Mouse (Mus musculus) forebrain, embryonic 13.5 days (tissue): ENCODE measurements around the gene Pgrmc2. TPM values are rescaled to one million over a fixed set of nuclear protein-coding genes. Genes with fewer than 3 reads are reported as not detected.

Source experiments
- ATAC-seq: fragments of 200-750 bp; cut with Nextera tagmentation; 2 replicates; pipeline ENCODE4 v1.8.0; 2017
- H3K27ac ChIP-seq: fragments of 300-500 bp; sonication (generic); 2 replicates; pipeline ENCODE4 v1.5.1; 2015; ENCODE audit warnings: inconsistent platforms, mild to moderate bottlenecking, moderate library complexity
- H3K27me3 ChIP-seq: fragments of 300-500 bp; sonication (generic); 2 replicates; pipeline ENCODE4 v1.6.1; 2015; ENCODE audit warnings: mild to moderate bottlenecking, inconsistent platforms
- H3K36me3 ChIP-seq: fragments of 300-500 bp; sonication (generic); 2 replicates; pipeline ENCODE4 v1.6.1; 2015; ENCODE audit warnings: mild to moderate bottlenecking, inconsistent platforms; ENCODE audit not compliant: poor library complexity, severe bottlenecking
- H3K4me1 ChIP-seq: fragments of 300-500 bp; sonication (generic); 2 replicates; pipeline ENCODE4 v1.6.1; 2015; ENCODE audit warnings: inconsistent platforms
- H3K4me2 ChIP-seq: fragments of 300-500 bp; sonication (generic); 2 replicates; pipeline ENCODE4 v1.6.1; 2015; ENCODE audit warnings: inconsistent platforms, mild to moderate bottlenecking, moderate library complexity
- H3K4me3 ChIP-seq: fragments of 300-500 bp; sonication (generic); 2 replicates; pipeline ENCODE4 v1.5.1; 2015; ENCODE audit warnings: mild to moderate bottlenecking, inconsistent platforms
- H3K9ac ChIP-seq: fragments of 300-500 bp; sonication (generic); 2 replicates; pipeline ENCODE4 v1.6.1; 2015; ENCODE audit warnings: mild to moderate bottlenecking, inconsistent platforms
- H3K9me3 ChIP-seq: fragments of 300-500 bp; sonication (generic); replicated peaks from 2 replicates; pipeline ENCODE4 v1.6.1; 2016; ENCODE audit warnings: inconsistent platforms
- WGBS: fragments of 180-500 bp; shearing (Covaris S2); methylation state at CpG from one replicate; pipeline ENCODE4 v1.1.7; 2015; 5-methylcytosine and 5-hydroxymethylcytosine counted together
- polyA plus RNA-seq: library from polyadenylated mRNA; unstranded; fragments of >200 nt; fragmentation: Nextera tagmentation; extraction: Ambion mirVana; gene quantifications from 2 replicates; pipeline ENCODE4 v1.2.1, GENCODE M21; 2015

Gene Pgrmc2
- polyA plus RNA-seq, 1 experiment from 2014 or later = 26.0 TPM

GRCm38 (mm10) chr3:41092311-41092710 lies 9.5 kb upstream of the Pgrmc2 start:
- WGBS = 83% methylated on average over 4 of the region's 4 CpGs
- Histone ChIP-seq H3K4me3 (no peak overlapping the region), H3K4me1 (no peaks in the 10 kb centered on the region), H3K9ac (no peak overlapping the region), H3K27ac (no peak overlapping the region), H3K36me3 (no peaks in the 10 kb centered on the region), H3K4me2 (no peak overlapping the region), H3K27me3 (no peaks in the 10 kb centered on the region), H3K9me3 (no peaks in the 10 kb centered on the region)
- ATAC-seq = no peak

DNA sequence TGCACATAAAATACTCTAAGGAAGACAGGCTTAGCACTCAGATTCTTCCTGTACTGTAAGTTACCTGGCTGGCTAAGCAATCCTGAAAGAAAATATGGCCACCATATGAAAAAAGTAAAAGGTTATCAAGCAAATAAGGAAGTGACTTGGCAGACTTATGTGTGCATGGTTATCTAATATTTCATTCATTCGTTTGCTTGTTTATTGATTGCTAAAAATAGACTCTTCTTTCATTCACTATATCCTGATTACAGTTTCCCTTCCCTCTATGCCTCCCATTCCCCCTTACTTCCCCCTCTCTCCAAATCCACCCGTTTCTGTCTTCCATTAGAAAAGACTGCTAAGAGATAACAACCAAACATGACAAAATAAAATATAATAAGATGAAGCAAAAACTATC lies 8.0 kb upstream of the Pgrmc2 start:
- no peak for ATAC-seq
- WGBS = 79% methylated on average over 2 of the region's 2 CpGs
- H3K4me1 ChIP-seq = no peaks in the 10 kb centered on the region

GRCm38 (mm10) chr3:41087071-41087470 lies 4.2 kb upstream of the Pgrmc2 start:
- Histone ChIP-seq H3K4me1 (no peaks in the 10 kb centered on the region), H3K4me2 (no peak overlapping the region), H3K36me3 (no peaks in the 10 kb centered on the region), H3K27me3 (no peaks in the 10 kb centered on the region), H3K27ac (no peak overlapping the region), H3K9me3 (no peaks in the 10 kb centered on the region), H3K9ac (no peak overlapping the region), H3K4me3 (no peak overlapping the region)
- ATAC-seq = no peak

More for the DNA sequence above, 8.0 kb upstream of the Pgrmc2 start:
- no peak overlapping the region for H3K4me3 ChIP-seq
- H3K9ac ChIP-seq = no peak overlapping the region
- H3K27ac ChIP-seq = no peak overlapping the region
- H3K27me3 ChIP-seq = no peaks in the 10 kb centered on the region
- H3K36me3 ChIP-seq = no peaks in the 10 kb centered on the region
- H3K4me2 ChIP-seq = no peak overlapping the region
- H3K9me3 ChIP-seq = no peaks in the 10 kb centered on the region

- Histone ChIP-seq H3K4me1 (peaks cover 17% of the 10 kb centered on the region), H3K9ac (no peak overlapping the region), H3K27me3 (no peaks in the 10 kb centered on the region), H3K36me3 (no peaks in the 10 kb centered on the region), H3K9me3 (no peaks in the 10 kb centered on the region), H3K4me2 (peak overlapping the region; percentile 78; the same call in 1 of the 2 replicates), H3K27ac (no peak overlapping the region), H3K4me3 (no peak overlapping the region)
- ATAC-seq = no peak
- WGBS = 91% methylated on average over 5 of the region's 5 CpGs
These were observed 1.6 kb upstream of the Pgrmc2 start for GRCm38 (mm10) chr3:41084421-41084820.

DNA sequence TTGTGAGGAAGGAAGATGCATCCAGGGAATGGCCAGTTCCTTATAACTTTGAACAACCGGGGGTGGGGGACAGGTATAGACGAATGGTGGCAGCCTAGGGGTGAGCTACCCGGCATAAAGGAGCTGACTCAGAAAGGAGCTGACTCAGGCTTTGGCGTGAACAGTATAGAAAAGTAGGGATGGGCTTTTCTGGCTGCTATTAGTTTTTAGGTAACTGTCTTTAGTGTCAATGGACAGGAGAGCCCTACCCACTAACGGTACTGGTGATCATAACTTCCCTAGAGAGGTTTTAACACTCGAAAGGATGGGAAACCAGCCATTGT lies 905 bp upstream of the Pgrmc2 start:
- H3K4me2 ChIP-seq = peak overlapping the region; percentile 78
- H3K4me1 ChIP-seq = peaks cover 17% of the 10 kb centered on the region
- H3K9ac ChIP-seq = peak overlapping the region; percentile 78
- no peaks in the 10 kb centered on the region for H3K9me3 ChIP-seq
- no peaks in the 10 kb centered on the region for H3K36me3 ChIP-seq
- peak overlapping the region; percentile 90 for H3K27ac ChIP-seq
- 1% methylated on average over 6 of the region's 6 CpGs for WGBS
- ATAC-seq = peak; percentile 34
- no peaks in the 10 kb centered on the region for H3K27me3 ChIP-seq
- H3K4me3 ChIP-seq = peak overlapping the region; percentile 92

DNA sequence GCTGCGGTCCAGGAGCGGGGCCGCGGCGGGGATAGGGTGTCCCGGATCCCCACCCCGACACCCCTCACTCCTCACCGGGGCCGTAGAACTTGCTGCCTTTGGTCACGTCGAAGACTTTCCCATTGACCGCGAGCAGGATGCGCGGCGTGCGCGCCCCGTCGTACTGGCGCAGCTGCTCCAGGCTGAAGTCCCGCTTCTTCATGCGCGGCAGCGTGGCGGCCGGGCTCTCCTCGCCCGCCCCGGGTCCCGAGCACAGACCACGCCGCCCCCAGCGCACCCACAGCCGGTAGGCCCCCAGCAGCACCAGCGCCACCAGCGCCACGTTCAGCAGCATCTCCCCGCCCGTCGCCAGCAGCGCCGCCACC lies 344 bp downstream of the Pgrmc2 start:
- H3K9ac ChIP-seq = peak overlapping the region; percentile 90
- H3K27ac ChIP-seq = peak overlapping the region; percentile 86
- under 1% methylated on average over 40 of the region's 43 CpGs for WGBS
- H3K4me3 ChIP-seq = peak overlapping the region; percentile 92
- no peaks in the 10 kb centered on the region for H3K27me3 ChIP-seq
- H3K9me3 ChIP-seq = no peaks in the 10 kb centered on the region
- H3K36me3 ChIP-seq = no peaks in the 10 kb centered on the region
- H3K4me2 ChIP-seq = peak overlapping the region; percentile 85
- ATAC-seq = peak; percentile 68
- peaks cover 17% of the 10 kb centered on the region for H3K4me1 ChIP-seq

DNA sequence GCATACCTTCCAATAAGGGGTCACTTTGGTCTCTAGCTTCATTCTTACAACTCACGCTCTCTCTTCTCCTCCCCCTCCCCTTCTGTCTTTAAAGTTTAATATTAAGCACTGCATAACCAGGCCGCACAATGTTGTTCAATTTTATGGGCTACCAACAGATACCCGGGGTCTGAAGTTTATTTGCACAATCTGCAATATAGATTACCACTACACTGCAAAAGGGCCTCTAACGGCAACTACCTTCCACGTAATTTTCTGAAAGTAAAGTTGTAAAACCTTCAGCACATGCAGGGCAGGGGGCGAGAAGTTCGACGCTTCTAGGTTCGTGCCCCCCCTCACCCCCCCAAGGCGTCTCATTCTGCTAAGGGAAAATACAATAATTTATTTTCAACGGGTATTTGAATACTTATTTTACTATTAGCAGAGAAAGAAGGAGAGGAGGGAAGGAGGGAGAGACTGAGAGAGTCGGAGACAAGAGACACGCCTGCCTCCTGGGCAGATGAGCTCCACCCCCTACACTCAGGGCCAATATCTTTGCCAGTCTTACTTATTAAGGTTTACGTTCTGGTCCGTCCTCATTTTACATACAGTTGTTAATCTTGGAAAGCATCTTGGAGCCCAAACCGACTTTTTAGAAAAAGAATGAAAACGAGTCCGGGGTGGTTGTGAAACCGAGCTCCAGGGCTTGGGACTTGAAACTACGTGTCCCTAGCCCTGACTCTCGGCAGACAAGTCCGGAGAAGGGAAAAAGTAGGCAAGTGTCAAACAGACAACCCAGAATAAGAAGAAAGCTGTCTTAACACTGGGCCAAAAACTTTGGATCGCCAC lies 1.2 kb downstream of the Pgrmc2 start:
- H3K9ac ChIP-seq = peak overlapping the region; percentile 90
- no peaks in the 10 kb centered on the region for H3K36me3 ChIP-seq
- peak overlapping the region; percentile 85 for H3K4me2 ChIP-seq
- H3K9me3 ChIP-seq = no peaks in the 10 kb centered on the region
- peak overlapping the region; percentile 92 for H3K4me3 ChIP-seq
- 4% methylated on average over 23 of the region's 23 CpGs for WGBS
- H3K27me3 ChIP-seq = no peaks in the 10 kb centered on the region
- ATAC-seq = no peak
- H3K27ac ChIP-seq = peak overlapping the region; percentile 86; the same call in 1 of the 2 replicates
- peaks cover 17% of the 10 kb centered on the region for H3K4me1 ChIP-seq

GRCm38 (mm10) chr3:41080724-41081123 lies 2.1 kb downstream of the Pgrmc2 start:
- Histone ChIP-seq H3K27me3 (no peaks in the 10 kb centered on the region), H3K4me2 (peak overlapping the region; percentile 85), H3K9me3 (no peaks in the 10 kb centered on the region), H3K9ac (0 out of 2 replicates have a peak overlapping the region, but pooled peaks have one; percentile 90), H3K4me1 (peaks cover 17% of the 10 kb centered on the region), H3K36me3 (no peaks in the 10 kb centered on the region), H3K27ac (no peak overlapping the region), H3K4me3 (peak overlapping the region; percentile 92)
- no peak for ATAC-seq
- WGBS = 40% methylated on average over 3 of the region's 3 CpGs

- Histone ChIP-seq H3K4me3 (no peak overlapping the region), H3K4me1 (peaks cover 17% of the 10 kb centered on the region), H3K9ac (no peak overlapping the region), H3K36me3 (no peaks in the 10 kb centered on the region), H3K27me3 (no peaks in the 10 kb centered on the region), H3K27ac (no peak overlapping the region), H3K4me2 (no peak overlapping the region), H3K9me3 (no peaks in the 10 kb centered on the region)
- ATAC-seq = no peak
- 96% methylated on average over 2 of the region's 2 CpGs for WGBS
These were observed 4.2 kb downstream of the Pgrmc2 start for GRCm38 (mm10) chr3:41078673-41079072.

DNA sequence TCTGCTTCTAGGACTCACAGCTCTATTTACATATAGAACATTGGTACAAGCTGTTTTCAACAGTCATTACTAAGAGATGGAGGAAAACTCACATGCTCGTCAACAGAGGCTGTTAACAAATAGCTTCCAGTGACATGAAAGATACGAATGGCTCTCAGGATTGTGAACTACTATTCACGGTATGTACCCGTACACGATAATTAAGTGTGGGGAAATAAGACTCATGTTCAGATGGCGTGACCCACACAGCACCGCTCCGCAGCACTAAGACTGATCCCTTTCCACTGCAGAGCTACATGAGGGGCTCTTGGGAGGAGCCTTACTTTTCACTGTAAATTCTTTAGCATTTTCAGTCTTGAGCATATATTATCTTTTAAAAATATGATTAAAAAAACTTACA lies 7.5 kb downstream of the Pgrmc2 start:
- Histone ChIP-seq H3K9ac (no peak overlapping the region), H3K27me3 (no peaks in the 10 kb centered on the region), H3K36me3 (no peaks in the 10 kb centered on the region), H3K4me2 (no peak overlapping the region), H3K9me3 (no peaks in the 10 kb centered on the region), H3K4me1 (peaks cover 5% of the 10 kb centered on the region; the same call in 1 of the 2 replicates), H3K4me3 (no peak overlapping the region), H3K27ac (no peak overlapping the region)
- ATAC-seq = no peak
- WGBS = 79% methylated on average over 8 of the region's 8 CpGs

GRCm38 (mm10) chr3:41070519-41070918 lies 12.3 kb downstream of the Pgrmc2 start:
- Histone ChIP-seq H3K27me3 (no peaks in the 10 kb centered on the region), H3K36me3 (peaks cover 41% of the 10 kb centered on the region), H3K27ac (no peak overlapping the region), H3K9me3 (no peaks in the 10 kb centered on the region), H3K4me1 (no peaks in the 10 kb centered on the region), H3K9ac (no peak overlapping the region), H3K4me3 (no peak overlapping the region), H3K4me2 (no peak overlapping the region)
- WGBS = 81% methylated on average over 2 of the region's 2 CpGs
- ATAC-seq = no peak

GRCm38 (mm10) chr3:41065320-41065719 lies 17.5 kb downstream of the Pgrmc2 start:
- Histone ChIP-seq H3K4me2 (no peak overlapping the region), H3K9ac (no peak overlapping the region), H3K9me3 (no peaks in the 10 kb centered on the region), H3K27me3 (no peaks in the 10 kb centered on the region), H3K4me1 (no peaks in the 10 kb centered on the region), H3K27ac (no peak overlapping the region), H3K36me3 (peaks cover 62% of the 10 kb centered on the region), H3K4me3 (no peak overlapping the region)
- 91% methylated on average over 2 of the region's 2 CpGs for WGBS
- no peak for ATAC-seq

- no peaks in the 10 kb centered on the region for H3K9me3 ChIP-seq
- H3K27ac ChIP-seq = no peak overlapping the region
- no peak overlapping the region for H3K9ac ChIP-seq
- no peak overlapping the region for H3K4me2 ChIP-seq
- 88% methylated on average over 2 of the region's 2 CpGs for WGBS
- H3K4me3 ChIP-seq = no peak overlapping the region
- peaks cover 37% of the 10 kb centered on the region for H3K36me3 ChIP-seq
- 0 out of 2 replicates have a peak, but pooled peaks cover 5% of the 10 kb centered on the region for H3K4me1 ChIP-seq
- no peaks in the 10 kb centered on the region for H3K27me3 ChIP-seq
- no peak for ATAC-seq
These were observed 20.1 kb downstream of the Pgrmc2 start for GRCm38 (mm10) chr3:41062758-41063157.
